Mouse (Mus musculus) stomach, embryonic 16.5 days (tissue): ENCODE measurements around the gene Hist4h4. TPM values are rescaled to one million over a fixed set of nuclear protein-coding genes. Genes with fewer than 3 reads are reported as not detected.

Experiments
- ATAC-seq: fragments of 200-750 bp; cut with Nextera tagmentation; 2 replicates; pipeline ENCODE4 v1.8.0; 2017; ENCODE audit warnings: moderate number of reproducible peaks, moderate TSS enrichment; ENCODE audit not compliant: insufficient read depth, low FRiP score
- H3K27ac ChIP-seq: fragments of 300-500 bp; sonication (generic); 2 replicates; pipeline ENCODE4 v1.5.1; 2014; ENCODE audit warnings: low read length
- H3K27me3 ChIP-seq: fragments of 300-500 bp; sonication (generic); 2 replicates; pipeline ENCODE4 v1.6.1; 2014; ENCODE audit warnings: low read length, control low read depth, mixed read lengths; ENCODE audit not compliant: control insufficient read depth, insufficient read depth
- H3K36me3 ChIP-seq: fragments of 300-500 bp; sonication (generic); 2 replicates; pipeline ENCODE4 v1.6.1; 2014; ENCODE audit warnings: low read length; ENCODE audit not compliant: control insufficient read depth, insufficient read depth
- H3K4me1 ChIP-seq: fragments of 300-500 bp; sonication (generic); 2 replicates; pipeline ENCODE4 v1.6.1; 2014; ENCODE audit warnings: low read length, control low read depth, mixed read lengths; ENCODE audit not compliant: control insufficient read depth, insufficient read depth
- H3K4me2 ChIP-seq: fragments of 300-500 bp; sonication (generic); 2 replicates; pipeline ENCODE4 v1.6.1; 2014; ENCODE audit warnings: low read depth, low read length, mixed read lengths
- H3K4me3 ChIP-seq: fragments of 300-500 bp; sonication (generic); replicated peaks from 2 replicates; pipeline ENCODE4 v1.5.1; 2014; ENCODE audit warnings: mild to moderate bottlenecking, low read length
- H3K9ac ChIP-seq: fragments of 300-500 bp; sonication (generic); 2 replicates; pipeline ENCODE4 v1.6.1; 2014; ENCODE audit warnings: low read length
- H3K9me3 ChIP-seq: fragments of 300-500 bp; sonication (generic); replicated peaks from 2 replicates; pipeline ENCODE4 v1.6.1; 2016; ENCODE audit warnings: low read length, control low read depth; ENCODE audit not compliant: control insufficient read depth
- WGBS: fragments of 180-500 bp; shearing (Covaris S2); extraction: QIAGEN DNeasy Blood & Tissue Kit; methylation state at CpG from one replicate; pipeline ENCODE4 v1.1.7; 2014; 5-methylcytosine and 5-hydroxymethylcytosine counted together
- microRNA-seq: library from miRNA; unstranded; fragments of <30 nt; microRNA quantifications from one replicate; pipeline ENCODE4, GENCODE M21; 2016
- polyA plus RNA-seq: library from polyadenylated mRNA; unstranded; fragments of >200 nt; fragmentation: Nextera tagmentation; extraction: Ambion mirVana; gene quantifications from 2 replicates; pipeline ENCODE4 v1.2.1, GENCODE M21; 2015

Gene Hist4h4
- polyA plus RNA-seq, 1 experiment from 2014 or later, result 0.83 TPM

DNA sequence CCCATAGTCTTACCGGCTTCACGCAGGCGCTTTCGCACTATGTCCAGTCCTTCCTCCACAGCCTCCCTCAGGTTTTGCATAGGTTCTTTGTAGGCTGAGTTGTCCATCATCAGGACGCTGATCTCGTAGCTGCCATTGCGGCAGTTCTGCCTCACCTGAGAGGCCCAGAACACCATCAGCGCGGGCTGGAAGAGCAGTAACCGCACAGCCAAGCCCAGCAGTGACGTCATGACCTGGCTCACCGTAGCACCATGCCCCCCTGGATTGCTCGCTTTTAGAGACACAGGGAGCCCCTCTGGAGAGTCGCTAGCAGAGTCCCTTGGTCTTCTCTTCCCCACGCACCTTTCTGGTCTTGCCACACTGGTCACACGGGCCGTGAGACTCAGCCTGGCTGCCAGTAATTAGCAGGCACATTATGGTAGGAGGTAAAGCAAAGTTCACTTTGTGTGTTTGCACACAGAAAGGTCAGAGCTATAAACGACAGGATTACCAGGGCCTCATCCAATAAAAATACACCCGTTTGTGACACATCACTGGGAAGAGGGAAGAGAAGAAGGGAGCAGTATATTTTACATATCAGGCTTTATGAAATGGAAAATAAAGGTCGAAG, 22.7 kb downstream of the Hist4h4 start, which contains the start of gene Gucy2c:
TSS of gene Gucy2c (minus strand) at position 389 of the 610 bp plus-strand sequence.
- H3K27me3 ChIP-seq, result no peaks in the 10 kb centered on the region
- H3K36me3 ChIP-seq, result no peaks in the 10 kb centered on the region
- H3K4me3 ChIP-seq, result peak within 1 kb of the TSS; percentile 5; the same call in 1 of the 2 replicates
- no peak within 1 kb of the TSS for H3K9ac ChIP-seq
- no peaks in the 10 kb centered on the region for H3K9me3 ChIP-seq
- H3K4me1 ChIP-seq, result no peaks in the 10 kb centered on the region
- H3K4me2 ChIP-seq, result no peak within 1 kb of the TSS
- ATAC-seq, result peak; percentile 47; the same call in 1 of the 2 replicates
- 72% methylated on average over 20 of the region's 20 CpGs for WGBS
- H3K27ac ChIP-seq, result 0 out of 2 replicates have a peak within 1 kb of the TSS, but pooled peaks have one; percentile 36

DNA sequence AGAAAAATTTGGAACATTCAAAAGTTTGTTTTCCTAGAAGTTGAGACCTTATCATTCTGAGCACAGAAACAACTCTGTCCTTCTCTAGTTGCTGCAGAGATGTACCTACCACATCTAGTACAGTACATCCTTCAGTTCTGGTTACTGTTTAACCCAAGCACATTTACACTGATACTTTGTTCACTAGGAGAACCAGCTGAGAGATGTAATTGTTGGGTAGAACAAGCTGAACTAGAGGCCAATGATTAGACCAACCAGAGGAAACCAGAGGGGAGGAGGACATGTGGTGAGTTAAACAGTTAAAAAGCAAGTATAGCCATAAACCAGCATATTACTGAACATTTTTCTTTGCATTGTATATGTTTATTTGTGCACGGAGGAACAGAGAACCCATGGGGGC, 27.8 kb downstream of the Hist4h4 start:
- no peak for ATAC-seq
- Histone ChIP-seq H3K36me3 (no peaks in the 10 kb centered on the region), H3K4me2 (no peak overlapping the region), H3K27ac (no peak overlapping the region), H3K9ac (no peak overlapping the region), H3K27me3 (no peaks in the 10 kb centered on the region), H3K4me1 (no peaks in the 10 kb centered on the region), H3K4me3 (no peak overlapping the region), H3K9me3 (no peaks in the 10 kb centered on the region)
- WGBS, result 66% methylated on average over 1 of the region's 1 CpGs

DNA sequence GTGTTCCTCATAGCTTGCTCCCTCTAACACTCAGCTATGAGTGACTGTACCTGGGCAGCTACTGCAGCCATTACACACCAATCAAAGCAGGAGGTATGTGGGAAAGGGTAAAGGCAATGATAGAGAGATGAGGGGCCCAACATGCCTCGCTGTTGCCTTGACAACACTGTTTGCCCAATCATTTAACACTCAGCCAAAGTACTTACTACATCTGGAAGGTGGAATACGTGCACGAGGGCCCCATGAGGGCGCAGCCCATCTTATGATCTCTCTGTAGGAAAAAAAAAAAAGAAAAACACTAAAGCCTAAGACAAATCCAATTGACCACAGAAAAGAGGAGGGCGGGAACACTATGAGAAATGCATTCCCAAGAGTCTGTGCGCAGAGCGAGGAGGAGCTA, 34.4 kb downstream of the Hist4h4 start:
- Histone ChIP-seq H3K4me1 (no peaks in the 10 kb centered on the region), H3K27me3 (no peaks in the 10 kb centered on the region), H3K36me3 (no peaks in the 10 kb centered on the region), H3K4me2 (no peak overlapping the region), H3K9ac (no peak overlapping the region), H3K27ac (no peak overlapping the region), H3K4me3 (no peak overlapping the region), H3K9me3 (no peaks in the 10 kb centered on the region)
- WGBS, result 66% methylated on average over 7 of the region's 7 CpGs
- ATAC-seq, result no peak

DNA sequence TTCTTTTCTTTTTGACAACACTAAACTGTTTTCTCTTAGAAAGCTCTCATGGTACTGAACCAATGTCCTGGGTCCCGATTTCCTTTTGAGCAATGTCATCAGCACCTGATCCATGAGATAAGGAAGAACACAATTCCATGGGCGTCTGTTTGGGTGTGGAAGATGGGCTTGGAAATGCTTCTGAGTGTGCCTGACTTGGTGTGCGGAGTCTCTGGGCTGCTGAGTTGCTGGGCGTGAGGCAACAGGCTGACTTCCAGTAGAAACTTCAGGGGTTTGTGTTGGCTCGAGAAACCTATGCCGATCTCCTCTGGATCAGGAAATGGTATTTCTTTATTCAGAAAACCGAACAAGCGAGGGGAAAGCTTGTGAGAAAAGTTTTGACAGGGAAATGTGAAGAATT, 35.1 kb downstream of the Hist4h4 start:
- no peak overlapping the region for H3K4me2 ChIP-seq
- no peaks in the 10 kb centered on the region for H3K36me3 ChIP-seq
- WGBS, result 84% methylated on average over 8 of the region's 8 CpGs
- no peak overlapping the region for H3K4me3 ChIP-seq
- H3K4me1 ChIP-seq, result no peaks in the 10 kb centered on the region
- ATAC-seq, result no peak
- H3K9me3 ChIP-seq, result no peaks in the 10 kb centered on the region
- H3K27ac ChIP-seq, result no peak overlapping the region
- no peak overlapping the region for H3K9ac ChIP-seq
- H3K27me3 ChIP-seq, result no peaks in the 10 kb centered on the region

DNA sequence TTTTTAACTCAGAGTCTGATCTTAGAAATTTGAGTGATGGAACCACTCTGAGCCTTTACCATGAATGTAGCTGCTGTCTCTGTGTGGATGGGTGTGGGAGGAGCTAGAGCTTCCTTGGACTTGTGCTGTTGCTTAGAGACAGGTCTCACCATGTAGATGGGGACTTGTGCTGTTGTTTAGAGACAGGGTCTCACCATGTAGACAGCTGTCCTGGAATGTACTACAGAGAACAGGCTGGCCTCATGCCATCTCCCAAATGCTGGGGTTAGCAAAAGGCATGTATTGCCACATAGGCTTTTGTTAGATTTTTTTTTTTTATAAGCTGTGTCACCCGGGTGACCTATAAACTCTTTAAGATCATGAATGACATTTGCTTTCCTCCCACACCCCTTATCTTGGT, 40.3 kb downstream of the Hist4h4 start:
- Histone ChIP-seq H3K4me2 (no peak overlapping the region), H3K27me3 (no peaks in the 10 kb centered on the region), H3K4me1 (no peaks in the 10 kb centered on the region), H3K36me3 (no peaks in the 10 kb centered on the region), H3K9ac (no peak overlapping the region), H3K27ac (no peak overlapping the region), H3K4me3 (no peak overlapping the region), H3K9me3 (no peaks in the 10 kb centered on the region)
- 0 out of 2 replicates have a peak, but pooled peaks have one; percentile 33 for ATAC-seq
- 41% methylated on average over 1 of the region's 1 CpGs for WGBS

Small RNAs within 50 kb of the gene (microRNA-seq; reads per million reads assigned to microRNA genes)
- gene Gm44364, result not detected

Other genes starting within 250 kb of the Hist4h4 start
- 32.8 and 37.3 TPM in 2 replicates for gene Plbd1, start 142.5 kb downstream of the Hist4h4 start, polyA plus RNA-seq
- gene Gucy2c, start 22.6 kb downstream of the Hist4h4 start, polyA plus RNA-seq, result 8.5 and 8.7 TPM in 2 replicates
- gene H2afj, start 3.8 kb upstream of the Hist4h4 start, polyA plus RNA-seq, result 180 and 196 TPM in 2 replicates
- gene BC049715, start 23.2 kb upstream of the Hist4h4 start, polyA plus RNA-seq, result 0.46 and 2.6 TPM in 2 replicates
- 85.0 and 90.8 TPM in 2 replicates for gene Wbp11, start 23.8 kb upstream of the Hist4h4 start, polyA plus RNA-seq
- 1.2 and 2.2 TPM in 2 replicates for gene Smco3, start 31.0 kb upstream of the Hist4h4 start, polyA plus RNA-seq
- 6.9 and 7.9 TPM in 2 replicates for gene Art4, start 53.3 kb upstream of the Hist4h4 start, polyA plus RNA-seq
- gene Mgp, start 71.4 kb upstream of the Hist4h4 start, polyA plus RNA-seq, result 224 and 245 TPM in 2 replicates
- 41.0 and 44.8 TPM in 2 replicates for gene Erp27, start 117.8 kb upstream of the Hist4h4 start, polyA plus RNA-seq
- 0.06 TPM in 1 of 2 replicates, not detected in the other for gene Pde6h, start 119.4 kb upstream of the Hist4h4 start, polyA plus RNA-seq
- gene Arhgdib, start 137.5 kb upstream of the Hist4h4 start, polyA plus RNA-seq, result 57.8 and 69.5 TPM in 2 replicates